Mouse (Mus musculus): ENCODE results near the gene Tshz2. TPM values are rescaled to one million over a fixed set of nuclear protein-coding genes. Genes with fewer than 3 reads are reported as not detected.
"Not testable (repeated sequence)": the region's sequence is repeated elsewhere in the genome, so short reads cannot be mapped to it uniquely, and the experiment has no call there.

Gene Tshz2
- total RNA-seq, 1 experiment from 2014 or later = 41.8 TPM

DNA sequence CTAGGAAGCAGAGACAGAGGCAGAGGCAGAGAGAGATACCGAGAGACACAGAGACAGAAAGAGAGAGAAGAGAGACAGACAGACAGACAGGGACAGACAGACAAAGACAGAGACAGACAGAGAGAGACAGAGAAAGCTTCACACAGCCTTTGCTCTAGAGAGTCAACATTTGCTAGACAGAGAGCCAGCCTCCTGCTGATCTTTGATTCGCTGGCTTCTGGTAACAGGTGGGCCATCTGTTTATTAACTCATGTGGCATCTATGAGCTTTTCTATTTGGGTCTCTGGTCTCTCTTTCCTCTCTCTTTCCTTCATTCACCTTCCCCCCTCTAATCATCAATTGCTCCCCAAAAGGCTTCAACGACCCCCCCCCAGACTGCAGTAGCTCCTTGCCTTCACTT is 181.5 kb downstream of the Tshz2 start:
- DNase-seq = no peak

GRCm38 (mm10) chr2:169814757-169815156 is 181.9 kb downstream of the Tshz2 start:
- DNase-seq = no peak

DNA sequence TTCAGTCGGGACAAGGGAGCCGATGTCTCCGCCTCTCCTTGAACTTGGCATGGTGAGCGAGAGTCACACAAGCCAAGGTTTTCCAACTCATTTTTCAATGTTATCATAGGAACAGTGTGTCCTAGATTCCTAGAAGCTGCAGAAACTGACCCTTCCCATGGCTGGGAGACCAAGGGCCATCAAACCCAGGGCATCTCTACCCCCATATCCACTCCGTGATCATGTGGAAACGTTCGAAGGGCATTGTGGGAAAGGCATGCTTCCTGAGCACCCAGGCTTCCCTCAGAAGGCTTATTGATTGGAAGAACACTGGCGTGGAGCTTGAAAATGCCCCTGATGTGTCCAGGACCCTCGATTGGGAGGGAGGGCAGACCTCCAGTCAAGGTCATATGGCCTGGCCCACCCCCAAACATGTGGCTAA is 188.2 kb downstream of the Tshz2 start:
- peak; percentile 23 for DNase-seq

- no peak for DNase-seq
These were observed 193.1 kb downstream of the Tshz2 start for GRCm38 (mm10) chr2:169825908-169826307.

GRCm38 (mm10) chr2:169826316-169826715 is 193.5 kb downstream of the Tshz2 start:
- no peak for DNase-seq

GRCm38 (mm10) chr2:169826833-169827232 is 194.0 kb downstream of the Tshz2 start:
- no peak for DNase-seq

DNA sequence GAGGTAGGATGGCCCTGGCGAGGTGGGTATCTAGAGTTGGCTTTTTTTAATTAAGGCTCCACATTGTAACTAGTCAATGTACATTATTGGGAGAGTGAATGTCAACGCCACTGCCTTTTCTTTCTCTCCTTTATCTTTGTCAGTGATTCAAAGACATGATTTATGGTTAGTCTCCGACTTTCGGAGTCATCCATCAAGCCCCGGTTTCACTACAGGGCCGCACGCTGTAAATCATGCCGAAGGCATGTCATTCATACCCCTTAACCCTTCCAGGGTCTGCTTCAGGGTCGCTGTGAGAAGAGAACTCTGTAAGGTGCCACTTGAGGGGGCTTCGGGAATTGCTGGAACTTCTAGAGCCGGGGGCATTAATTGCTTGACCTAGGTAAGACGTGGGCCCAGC is 199.4 kb downstream of the Tshz2 start:
- DNase-seq = peak; percentile 25

DNA sequence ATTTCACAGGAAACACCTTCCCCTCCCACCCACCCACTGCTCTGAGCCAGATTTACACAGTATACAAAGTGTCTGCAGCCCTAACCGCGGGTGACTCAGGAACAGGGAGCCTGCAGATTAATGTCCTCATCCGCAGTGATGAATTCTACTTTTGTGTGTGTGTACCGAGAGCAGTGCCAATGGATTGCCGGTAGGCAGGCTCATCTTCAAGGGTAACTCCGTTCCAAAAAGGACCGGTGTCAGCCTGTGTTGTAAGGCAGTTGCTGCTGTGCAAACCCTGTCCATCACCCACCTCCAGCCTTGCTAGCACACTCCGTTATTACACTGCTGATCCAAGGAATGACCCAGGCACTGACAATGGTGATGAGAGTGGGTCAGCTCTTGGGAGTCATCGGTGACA is 200.8 kb downstream of the Tshz2 start:
- DNase-seq = no peak

DNA sequence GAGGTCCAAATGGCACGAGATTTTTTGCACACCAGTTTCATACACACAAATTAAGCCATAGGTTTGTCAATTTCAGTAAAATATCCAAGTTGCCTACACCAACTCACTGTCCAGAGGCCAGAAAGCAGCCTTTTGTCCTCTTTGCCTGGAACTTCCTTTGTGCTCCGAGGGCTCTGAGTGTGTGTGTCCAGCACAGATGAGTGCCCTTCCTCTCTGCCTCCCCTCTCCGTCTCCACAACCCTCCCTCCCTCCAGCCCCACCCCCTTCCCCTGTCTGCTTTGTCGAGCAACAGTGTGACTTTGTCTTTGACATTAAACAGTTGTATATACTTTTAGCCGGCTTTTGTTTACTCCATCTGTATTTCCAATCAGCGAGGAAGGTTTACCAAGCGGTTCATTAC is 201.8 kb downstream of the Tshz2 start:
- DNase-seq = no peak

DNA sequence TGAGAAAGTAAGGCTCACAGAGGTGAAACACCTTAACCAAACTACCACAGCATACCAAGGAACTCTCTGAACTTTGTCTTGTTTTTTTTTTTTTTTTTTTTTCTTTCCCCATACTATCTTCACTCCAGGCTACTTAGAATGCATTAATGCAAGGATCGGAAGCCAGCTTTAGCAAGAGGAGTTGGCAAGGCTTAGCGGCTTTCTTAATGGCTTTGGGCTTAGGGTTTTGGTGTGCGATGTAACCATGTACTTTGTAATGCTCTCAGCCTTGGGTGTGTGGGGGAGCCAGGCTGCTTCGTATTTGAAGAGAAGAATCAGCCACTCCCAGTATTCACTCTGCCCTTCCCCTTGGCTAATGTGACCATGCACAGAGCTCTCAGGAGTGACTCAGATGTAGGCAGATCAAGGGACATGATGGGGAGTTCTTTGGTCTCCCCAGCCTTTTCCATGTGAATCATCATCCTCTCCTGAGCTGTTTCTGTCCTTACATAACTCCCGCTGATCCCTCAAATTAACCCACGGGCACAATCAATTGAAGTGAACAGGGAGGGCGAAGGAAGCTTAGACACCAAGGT is 204.3 kb downstream of the Tshz2 start:
- DNase-seq = no peak

GRCm38 (mm10) chr2:169838521-169838920 is 205.7 kb downstream of the Tshz2 start:
- no peak for DNase-seq

DNA sequence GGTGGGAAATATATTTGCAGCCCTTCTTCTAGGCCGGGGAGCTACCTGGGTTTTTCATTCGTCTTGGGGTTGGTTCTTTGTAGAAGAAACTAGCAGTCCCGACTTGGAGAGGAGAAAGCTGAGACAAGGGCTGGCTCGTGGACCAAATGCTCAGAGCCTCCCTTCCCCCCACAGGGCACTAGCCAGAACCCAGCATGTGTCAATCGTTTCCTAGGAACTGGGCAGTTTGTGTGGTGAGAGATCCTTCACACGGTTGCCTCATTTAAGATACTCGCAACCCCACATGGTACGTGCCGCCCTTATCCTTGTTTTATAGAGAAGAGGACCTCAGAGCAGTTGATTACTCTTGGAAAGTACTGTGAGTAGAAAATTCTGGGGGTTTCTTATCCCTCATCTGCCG is 208.6 kb downstream of the Tshz2 start:
- no peak for DNase-seq

DNA sequence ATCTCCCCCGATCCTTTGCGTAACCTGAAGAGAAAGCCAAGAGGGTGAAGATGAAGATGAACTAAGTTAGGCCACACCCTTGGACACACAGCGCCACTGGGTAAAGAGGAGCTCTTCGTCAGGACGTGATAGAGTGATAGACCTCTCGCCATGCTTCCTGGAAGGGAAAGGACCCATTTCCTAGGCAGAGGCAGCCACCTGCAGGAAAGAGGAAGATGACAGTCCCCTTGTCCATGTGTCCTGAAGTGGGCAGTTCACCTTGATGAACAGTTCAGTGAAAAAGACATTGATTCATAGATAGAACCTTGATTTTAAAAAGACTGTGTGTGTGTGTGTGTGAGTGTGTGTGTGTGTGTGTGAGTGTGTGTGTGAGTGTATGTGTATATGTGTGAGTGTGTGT is 209.7 kb downstream of the Tshz2 start:
- DNase-seq = no peak

- no peak for DNase-seq
These were observed 210.7 kb downstream of the Tshz2 start for GRCm38 (mm10) chr2:169843553-169843952.

DNA sequence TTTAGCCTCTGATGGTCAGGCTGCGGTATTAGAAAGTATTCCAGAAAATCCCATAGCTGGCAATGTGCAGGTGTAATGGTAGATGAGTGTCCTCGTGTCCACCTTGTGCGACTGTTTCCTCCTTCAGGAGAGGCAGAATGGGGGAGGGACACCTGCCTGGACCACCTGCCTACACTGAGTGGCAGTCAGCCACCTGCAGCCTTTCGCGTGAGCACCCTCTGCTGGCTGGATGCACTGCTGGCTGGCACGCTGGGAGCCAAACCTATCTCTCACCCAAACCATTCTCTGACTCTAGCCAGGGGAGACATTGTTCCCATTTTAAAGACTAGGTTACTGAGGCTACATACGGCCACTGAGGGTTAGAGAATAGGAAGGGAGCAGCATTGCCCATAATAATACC is 216.3 kb downstream of the Tshz2 start:
- DNase-seq = peak; percentile 70

DNA sequence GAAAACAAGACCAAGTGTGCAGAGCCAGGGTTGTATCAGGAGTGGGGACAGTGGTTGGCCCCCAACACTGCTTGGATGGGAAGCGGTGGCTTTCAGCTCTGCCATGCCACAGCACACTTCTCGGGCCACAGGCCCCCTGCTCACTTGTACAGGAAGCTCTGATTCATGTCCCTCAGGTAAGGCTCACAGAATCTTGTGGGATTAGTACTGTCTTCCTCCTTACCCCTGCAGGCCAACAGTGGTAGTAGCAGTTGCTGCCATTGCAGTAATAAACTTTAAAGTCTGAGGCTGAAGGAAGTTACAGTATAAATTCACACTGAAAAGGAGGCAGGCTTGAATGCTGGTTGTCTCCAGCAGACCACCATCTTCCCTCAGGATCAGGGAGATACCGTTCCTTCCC is 216.7 kb downstream of the Tshz2 start:
- no peak for DNase-seq

- DNase-seq = no peak
These were observed 218.8 kb downstream of the Tshz2 start for GRCm38 (mm10) chr2:169851606-169852005.

DNA sequence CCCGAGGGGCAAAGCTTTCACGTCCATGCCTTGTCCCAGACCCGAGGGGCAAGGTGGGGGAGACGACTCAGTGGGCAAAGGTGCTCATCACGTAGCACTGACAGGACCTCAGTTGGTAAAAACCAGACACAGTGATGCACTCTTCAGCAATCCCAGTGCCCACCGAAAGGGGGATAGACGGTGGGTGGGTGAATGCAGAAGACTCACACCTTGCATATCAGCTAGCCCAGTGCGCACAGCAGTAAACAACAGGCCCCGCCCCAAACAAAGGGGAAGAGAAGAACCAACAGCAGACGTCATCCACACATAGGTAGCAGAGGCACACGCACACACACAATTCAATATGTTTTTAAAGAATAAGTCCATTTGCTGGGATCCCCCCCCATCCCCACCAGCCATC is 221.7 kb downstream of the Tshz2 start:
- no peak for DNase-seq

GRCm38 (mm10) chr2:169857041-169857440 is 224.2 kb downstream of the Tshz2 start:
- DNase-seq = not testable (repeated sequence)

- DNase-seq = no peak
These were observed 226.5 kb downstream of the Tshz2 start for GRCm38 (mm10) chr2:169859078-169859855.

GRCm38 (mm10) chr2:169860895-169861294 is 228.1 kb downstream of the Tshz2 start:
- no peak for DNase-seq

GRCm38 (mm10) chr2:169862701-169863100 is 229.9 kb downstream of the Tshz2 start:
- no peak for DNase-seq

DNA sequence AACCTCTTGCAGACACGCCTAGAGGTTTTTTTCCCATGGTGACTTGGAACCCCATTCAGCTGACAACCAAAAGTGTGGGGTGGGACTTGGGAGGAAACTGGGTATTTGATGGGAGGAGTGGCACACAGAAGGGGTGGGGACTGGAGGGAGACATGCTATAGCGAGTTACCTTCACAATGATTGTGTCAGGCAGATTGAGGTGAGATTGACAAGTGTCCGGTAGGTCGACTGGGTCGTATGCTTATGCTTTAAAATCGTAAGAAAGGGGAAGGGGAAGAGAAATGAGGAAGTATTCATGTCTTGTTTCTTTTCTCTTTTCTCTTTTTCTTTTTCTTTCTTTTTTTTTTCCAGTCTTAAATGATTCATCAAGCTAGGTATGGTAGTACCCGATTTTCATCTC is 236.7 kb downstream of the Tshz2 start:
- no peak for DNase-seq

DNA sequence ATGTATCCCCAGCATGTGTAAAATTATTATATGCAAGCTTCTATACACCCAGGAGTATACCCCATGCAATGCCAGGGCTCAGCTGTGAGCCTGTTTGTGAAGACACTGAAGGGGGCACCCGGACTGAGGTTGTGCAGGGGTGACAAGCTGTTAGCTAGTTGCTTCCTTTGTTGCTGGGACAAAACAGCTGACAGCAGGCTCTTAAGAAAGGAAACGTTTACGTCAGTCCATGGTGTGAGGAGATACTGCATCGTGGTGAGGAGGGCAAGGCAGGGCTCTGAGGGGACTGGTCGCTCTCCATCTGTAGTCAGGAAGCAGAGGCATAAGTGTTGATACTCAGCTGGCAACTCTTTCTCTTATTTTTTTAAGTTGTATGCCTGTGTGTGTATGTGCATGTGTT is 237.7 kb downstream of the Tshz2 start:
- no peak for DNase-seq
